Mouse (Mus musculus) neural tube, embryonic 12.5 days (tissue): ENCODE measurements around the gene Zmiz1. TPM values are rescaled to one million over a fixed set of nuclear protein-coding genes. Genes with fewer than 3 reads are reported as not detected.
A peak's percentile ranks its signal among the peaks of the same experiment; 100 is the strongest.

ENCODE experiments used
- ATAC-seq: fragments of 200-750 bp; cut with Nextera tagmentation; 2 replicates; pipeline ENCODE4 v1.8.0; 2017; ENCODE audit warnings: low read depth, mild to moderate bottlenecking, moderate TSS enrichment, moderate library complexity; ENCODE audit not compliant: low FRiP score
- H3K27ac ChIP-seq: fragments of 300-500 bp; sonication (generic); 2 replicates; pipeline ENCODE4 v1.5.1; 2016
- H3K27me3 ChIP-seq: fragments of 300-500 bp; sonication (generic); replicated peaks from 2 replicates; pipeline ENCODE4 v1.6.1; 2016; ENCODE audit warnings: mild to moderate bottlenecking
- H3K36me3 ChIP-seq: fragments of 300-500 bp; sonication (generic); 2 replicates; pipeline ENCODE4 v1.6.1; 2016; ENCODE audit warnings: mild to moderate bottlenecking
- H3K4me1 ChIP-seq: fragments of 300-500 bp; sonication (generic); 2 replicates; pipeline ENCODE4 v1.6.1; 2016
- H3K4me2 ChIP-seq: fragments of 300-500 bp; sonication (generic); replicated peaks from 2 replicates; pipeline ENCODE4 v1.6.1; 2016; ENCODE audit warnings: mild to moderate bottlenecking
- H3K4me3 ChIP-seq: fragments of 300-500 bp; sonication (generic); 2 replicates; pipeline ENCODE4 v1.5.1; 2016
- H3K9ac ChIP-seq: fragments of 300-500 bp; sonication (generic); 2 replicates; pipeline ENCODE4 v1.6.1; 2016; ENCODE audit warnings: mild to moderate bottlenecking
- H3K9me3 ChIP-seq: fragments of 300-500 bp; sonication (generic); 2 replicates; pipeline ENCODE4 v1.6.1; 2016; ENCODE audit warnings: mild to moderate bottlenecking
- WGBS: fragments of 180-500 bp; shearing (Covaris S2); methylation state at CpG from one replicate; pipeline ENCODE4 v1.1.7; 2016; 5-methylcytosine and 5-hydroxymethylcytosine counted together
- polyA plus RNA-seq: library from polyadenylated mRNA; unstranded; fragments of >200 nt; fragmentation: Nextera tagmentation; extraction: Ambion mirVana; gene quantifications from 2 replicates; pipeline ENCODE4 v1.2.1, GENCODE M21; 2016

Gene Zmiz1
- polyA plus RNA-seq, 1 experiment from 2014 or later, result 63.4 TPM

DNA sequence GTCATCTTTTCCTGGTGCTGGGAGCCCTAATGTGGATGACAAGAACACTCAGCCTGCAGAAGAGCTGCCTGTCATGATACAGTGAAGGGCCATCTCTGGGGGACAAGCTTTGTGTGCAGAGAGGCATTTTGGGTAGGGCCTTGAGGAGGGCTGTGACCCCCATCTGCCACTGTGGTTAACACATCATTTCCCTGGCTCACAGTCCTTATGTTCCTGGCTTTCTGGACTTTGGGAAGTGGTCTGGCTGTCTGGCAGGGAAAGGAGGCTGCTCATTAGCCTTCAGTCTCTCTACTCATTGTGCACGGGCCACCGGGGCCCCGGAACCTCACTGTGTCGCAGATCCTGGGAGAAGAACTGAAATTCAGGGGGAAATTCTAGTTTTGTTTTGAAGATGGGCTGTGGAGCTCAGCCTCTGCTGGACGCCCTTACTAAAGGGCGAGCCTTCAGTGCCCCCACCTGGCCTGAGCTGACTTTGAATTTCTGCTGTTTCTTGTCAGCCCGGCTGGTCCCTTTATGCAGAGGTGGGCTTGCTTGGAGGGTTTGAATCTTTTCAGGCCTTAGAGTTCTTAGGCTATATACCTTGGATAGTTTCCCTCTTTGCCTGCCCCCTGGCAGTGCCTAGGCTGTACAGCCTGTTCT is 10.0 kb downstream of the Zmiz1 start:
- 74% methylated on average over 7 of the region's 7 CpGs for WGBS
- no peaks in the 10 kb centered on the region for H3K27me3 ChIP-seq
- no peak overlapping the region for H3K27ac ChIP-seq
- no peaks in the 10 kb centered on the region for H3K9me3 ChIP-seq
- H3K9ac ChIP-seq, result no peak overlapping the region
- no peak for ATAC-seq
- no peaks in the 10 kb centered on the region for H3K36me3 ChIP-seq
- H3K4me2 ChIP-seq, result no peak overlapping the region
- no peak overlapping the region for H3K4me3 ChIP-seq
- peaks cover 98% of the 10 kb centered on the region for H3K4me1 ChIP-seq

DNA sequence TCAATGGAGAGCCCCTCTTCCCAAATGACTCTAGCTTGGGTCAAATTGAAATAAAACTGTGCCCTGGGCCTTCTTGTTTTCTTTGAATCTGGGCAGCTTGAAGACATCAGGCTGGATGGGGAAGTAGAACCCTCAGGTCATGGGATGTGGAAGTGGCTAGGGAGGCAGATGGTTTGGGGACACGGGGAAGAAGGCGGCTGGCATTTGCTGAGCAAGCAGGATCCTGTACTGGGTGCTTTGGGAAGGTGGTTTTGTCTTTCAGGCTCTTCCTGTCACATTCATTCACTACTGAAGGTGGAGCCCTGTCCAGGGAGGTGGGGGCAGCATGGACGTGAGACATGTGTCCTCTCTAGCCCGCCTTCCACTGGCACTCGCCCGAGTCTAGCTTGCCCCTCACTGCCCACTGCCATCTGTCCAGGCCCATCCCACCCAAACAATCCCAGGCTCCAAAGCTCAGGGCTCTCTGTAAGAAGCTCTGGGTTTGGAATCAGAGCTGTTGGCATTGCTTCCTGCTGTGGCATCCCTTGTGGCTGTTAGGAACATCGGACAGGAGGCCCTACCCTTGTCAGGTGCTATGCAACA is 11.3 kb downstream of the Zmiz1 start:
- H3K9me3 ChIP-seq, result no peaks in the 10 kb centered on the region
- peaks cover 97% of the 10 kb centered on the region for H3K4me1 ChIP-seq
- WGBS, result 81% methylated on average over 7 of the region's 7 CpGs
- ATAC-seq, result no peak
- H3K36me3 ChIP-seq, result no peaks in the 10 kb centered on the region
- no peaks in the 10 kb centered on the region for H3K27me3 ChIP-seq
- no peak overlapping the region for H3K9ac ChIP-seq
- H3K27ac ChIP-seq, result no peak overlapping the region
- H3K4me2 ChIP-seq, result no peak overlapping the region
- no peak overlapping the region for H3K4me3 ChIP-seq

GRCm38 (mm10) chr14:25471035-25471434 is 12.1 kb downstream of the Zmiz1 start:
- Histone ChIP-seq H3K27ac (no peak overlapping the region), H3K9ac (no peak overlapping the region), H3K9me3 (no peaks in the 10 kb centered on the region), H3K27me3 (no peaks in the 10 kb centered on the region), H3K4me1 (peaks cover 96% of the 10 kb centered on the region), H3K36me3 (no peaks in the 10 kb centered on the region), H3K4me2 (no peak overlapping the region), H3K4me3 (no peak overlapping the region)
- WGBS, result 48% methylated on average over 2 of the region's 2 CpGs
- no peak for ATAC-seq

- H3K27me3 ChIP-seq, result no peaks in the 10 kb centered on the region
- H3K9ac ChIP-seq, result no peak overlapping the region
- 77% methylated on average over 6 of the region's 6 CpGs for WGBS
- H3K4me1 ChIP-seq, result peaks cover 98% of the 10 kb centered on the region
- ATAC-seq, result no peak
- H3K27ac ChIP-seq, result no peak overlapping the region
- 0 out of 2 replicates have a peak overlapping the region, but pooled peaks have one; percentile 10 for H3K4me2 ChIP-seq
- H3K9me3 ChIP-seq, result no peaks in the 10 kb centered on the region
- no peak overlapping the region for H3K4me3 ChIP-seq
- no peaks in the 10 kb centered on the region for H3K36me3 ChIP-seq
Observed at GRCm38 (mm10) chr14:25472096-25472861, 13.3 kb downstream of the Zmiz1 start.

- Histone ChIP-seq H3K9ac (no peak overlapping the region), H3K27me3 (no peaks in the 10 kb centered on the region), H3K27ac (no peak overlapping the region), H3K4me3 (no peak overlapping the region), H3K4me1 (peaks cover 98% of the 10 kb centered on the region), H3K36me3 (no peaks in the 10 kb centered on the region), H3K4me2 (0 out of 2 replicates have a peak overlapping the region, but pooled peaks have one; percentile 10), H3K9me3 (no peaks in the 10 kb centered on the region)
- ATAC-seq, result no peak; the same call in 1 of the 2 replicates
- 46% methylated on average over 6 of the region's 6 CpGs for WGBS
Observed at GRCm38 (mm10) chr14:25472981-25473649, 14.1 kb downstream of the Zmiz1 start.

- Histone ChIP-seq H3K4me3 (no peak overlapping the region), H3K9ac (no peak overlapping the region), H3K27ac (0 out of 2 replicates have a peak overlapping the region, but pooled peaks have one; percentile 3), H3K4me1 (peaks cover 98% of the 10 kb centered on the region), H3K9me3 (no peaks in the 10 kb centered on the region), H3K27me3 (no peaks in the 10 kb centered on the region), H3K36me3 (no peaks in the 10 kb centered on the region), H3K4me2 (no peak overlapping the region)
- ATAC-seq, result no peak
- 57% methylated on average over 5 of the region's 5 CpGs for WGBS
Observed at GRCm38 (mm10) chr14:25474017-25474416, 15.0 kb downstream of the Zmiz1 start.

DNA sequence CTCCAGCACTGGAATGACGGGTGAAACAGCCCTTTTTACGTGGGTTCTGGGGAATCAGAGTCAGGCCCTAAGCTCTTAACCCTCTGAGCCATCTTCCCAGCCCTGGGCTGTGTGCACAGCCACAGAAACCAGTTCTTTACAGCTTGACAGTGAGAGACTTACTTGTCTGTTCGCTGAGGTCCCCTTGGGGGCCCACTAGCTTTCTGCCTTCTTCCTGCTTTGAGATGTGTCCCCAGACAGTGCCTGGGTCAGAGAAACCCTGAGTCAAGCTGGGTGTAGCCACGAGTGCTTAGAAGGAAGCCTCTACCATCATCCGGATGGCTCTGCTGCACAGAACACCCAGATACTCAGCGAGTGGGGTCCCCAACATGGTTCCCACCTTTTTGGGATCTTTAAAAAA is 15.7 kb downstream of the Zmiz1 start:
- Histone ChIP-seq H3K36me3 (no peaks in the 10 kb centered on the region), H3K4me2 (no peak overlapping the region), H3K9ac (no peak overlapping the region), H3K4me3 (no peak overlapping the region), H3K27ac (no peak overlapping the region), H3K9me3 (no peaks in the 10 kb centered on the region), H3K27me3 (no peaks in the 10 kb centered on the region), H3K4me1 (peaks cover 98% of the 10 kb centered on the region)
- 57% methylated on average over 6 of the region's 6 CpGs for WGBS
- ATAC-seq, result no peak

DNA sequence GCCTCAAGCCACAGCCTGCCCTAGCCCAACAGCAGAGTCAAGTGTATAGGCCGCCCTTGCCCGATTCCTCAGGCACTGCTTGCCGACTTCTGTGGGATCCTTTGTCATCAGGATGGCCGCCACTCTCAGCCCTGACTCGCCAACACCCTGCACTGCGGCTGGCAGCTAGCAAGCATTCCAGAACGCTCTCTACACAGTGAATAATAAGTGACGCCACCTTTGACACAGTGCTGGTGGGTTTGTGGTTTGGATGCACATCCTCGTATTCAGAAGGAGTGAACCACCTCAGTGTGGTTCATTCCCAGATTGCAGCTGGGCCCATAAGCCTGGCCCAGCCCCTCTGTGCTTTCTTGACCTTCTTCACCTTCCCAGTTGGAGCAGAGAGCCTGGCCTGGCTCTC is 17.1 kb downstream of the Zmiz1 start:
- no peaks in the 10 kb centered on the region for H3K36me3 ChIP-seq
- WGBS, result 66% methylated on average over 9 of the region's 9 CpGs

GRCm38 (mm10) chr14:25476453-25476852 is 17.5 kb downstream of the Zmiz1 start:
- no peaks in the 10 kb centered on the region for H3K9me3 ChIP-seq
- H3K9ac ChIP-seq, result no peak overlapping the region
- H3K27me3 ChIP-seq, result no peaks in the 10 kb centered on the region
- no peak for ATAC-seq
- 86% methylated on average over 3 of the region's 3 CpGs for WGBS
- H3K27ac ChIP-seq, result no peak overlapping the region
- H3K4me1 ChIP-seq, result peaks cover 98% of the 10 kb centered on the region
- H3K36me3 ChIP-seq, result no peaks in the 10 kb centered on the region
- no peak overlapping the region for H3K4me2 ChIP-seq
- no peak overlapping the region for H3K4me3 ChIP-seq

More for the DNA sequence above, 17.1 kb downstream of the Zmiz1 start:
- Histone ChIP-seq H3K27me3 (no peaks in the 10 kb centered on the region), H3K4me2 (no peak overlapping the region), H3K9ac (no peak overlapping the region), H3K4me3 (no peak overlapping the region), H3K9me3 (no peaks in the 10 kb centered on the region), H3K27ac (no peak overlapping the region), H3K4me1 (peaks cover 98% of the 10 kb centered on the region)
- ATAC-seq, result no peak

- 79% methylated on average over 7 of the region's 7 CpGs for WGBS
- Histone ChIP-seq H3K4me2 (no peak overlapping the region), H3K9me3 (no peaks in the 10 kb centered on the region), H3K36me3 (no peaks in the 10 kb centered on the region), H3K4me1 (peaks cover 98% of the 10 kb centered on the region), H3K27ac (no peak overlapping the region; the same call in 1 of the 2 replicates), H3K27me3 (no peaks in the 10 kb centered on the region), H3K4me3 (no peak overlapping the region), H3K9ac (no peak overlapping the region)
- ATAC-seq, result no peak
Observed at GRCm38 (mm10) chr14:25477268-25477667, 18.3 kb downstream of the Zmiz1 start.

DNA sequence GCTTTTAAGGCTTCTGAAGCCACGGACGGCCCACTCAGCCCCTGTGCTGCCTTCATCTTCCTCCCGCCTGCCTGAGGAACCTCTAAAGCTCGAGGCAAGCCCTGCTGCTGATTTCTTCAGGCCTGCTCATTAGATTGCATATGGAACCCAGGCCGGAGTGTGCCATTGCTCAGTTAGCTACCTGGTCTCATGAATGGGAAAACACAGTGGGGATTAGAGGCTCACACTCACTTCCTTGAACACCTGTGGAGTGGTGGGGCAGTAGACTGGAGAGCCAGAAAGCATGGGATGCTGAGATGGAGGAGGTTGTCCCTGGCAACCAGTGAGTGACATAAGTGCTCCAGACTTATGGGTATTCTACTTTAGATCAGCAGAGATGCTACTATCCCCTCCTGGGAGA is 19.3 kb downstream of the Zmiz1 start:
- no peak for ATAC-seq
- Histone ChIP-seq H3K4me1 (peaks cover 97% of the 10 kb centered on the region), H3K9ac (no peak overlapping the region), H3K36me3 (no peaks in the 10 kb centered on the region), H3K9me3 (no peaks in the 10 kb centered on the region), H3K4me2 (no peak overlapping the region), H3K4me3 (no peak overlapping the region), H3K27me3 (no peaks in the 10 kb centered on the region), H3K27ac (0 out of 2 replicates have a peak overlapping the region, but pooled peaks have one; percentile 32)
- WGBS, result 56% methylated on average over 5 of the region's 5 CpGs

GRCm38 (mm10) chr14:25478755-25479154 is 19.8 kb downstream of the Zmiz1 start:
- H3K36me3 ChIP-seq, result no peaks in the 10 kb centered on the region
- H3K27ac ChIP-seq, result 0 out of 2 replicates have a peak overlapping the region, but pooled peaks have one; percentile 32
- H3K4me2 ChIP-seq, result no peak overlapping the region
- ATAC-seq, result no peak
- H3K9ac ChIP-seq, result no peak overlapping the region
- WGBS, result 76% methylated on average over 9 of the region's 9 CpGs
- no peak overlapping the region for H3K4me3 ChIP-seq
- no peaks in the 10 kb centered on the region for H3K27me3 ChIP-seq
- H3K4me1 ChIP-seq, result peaks cover 97% of the 10 kb centered on the region
- H3K9me3 ChIP-seq, result no peaks in the 10 kb centered on the region
